8 mouse cellular contexts compared by ENCODE assay signal in the genomic region with DNA sequence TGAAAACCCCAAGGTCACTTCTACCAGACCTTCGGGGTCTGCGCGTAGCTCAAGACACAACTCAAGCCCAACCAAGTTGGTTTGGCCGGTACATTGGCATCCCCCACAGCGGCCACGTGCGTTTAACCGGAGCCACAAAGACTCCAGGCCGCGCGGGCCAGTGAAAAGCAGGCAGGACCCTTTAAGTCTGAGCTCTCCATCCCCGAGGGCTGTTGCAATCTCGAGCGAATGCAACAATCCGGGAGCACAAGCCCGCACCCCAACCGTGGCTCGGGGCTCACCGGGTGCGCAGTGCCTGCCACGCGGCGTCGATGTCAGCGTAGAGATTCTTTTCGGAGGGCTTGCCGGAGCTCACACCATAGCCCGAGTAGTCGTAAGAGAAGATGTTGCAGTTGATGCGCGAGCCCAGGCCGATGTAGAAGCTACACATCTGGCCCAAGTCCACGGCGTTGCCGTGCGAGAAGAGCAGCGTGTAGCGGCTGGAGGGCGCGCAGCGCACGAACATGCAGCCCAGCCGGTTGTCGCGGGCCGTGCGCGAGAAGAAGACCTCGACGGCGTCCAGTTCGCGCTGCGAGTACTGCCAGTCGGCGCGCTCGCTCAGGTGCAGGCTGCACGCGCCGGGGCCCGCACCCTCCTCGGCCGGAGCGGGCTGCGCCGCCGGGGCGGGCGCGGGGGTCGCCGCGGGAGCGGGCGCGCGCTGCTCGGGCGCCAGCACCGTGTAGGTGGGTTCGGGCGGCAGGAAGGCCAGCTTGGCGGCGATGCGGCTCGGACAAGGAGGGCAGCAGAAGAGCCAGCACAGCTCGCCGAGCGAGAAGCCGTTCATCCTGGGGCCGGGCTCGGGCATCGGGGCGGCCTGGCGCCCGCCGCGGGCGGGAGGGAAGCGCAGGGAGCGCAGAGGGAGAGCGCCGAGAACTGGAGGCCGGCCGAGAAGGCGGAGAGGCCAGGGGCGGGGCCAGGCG. TPM values are rescaled to one million over a fixed set of nuclear protein-coding genes. Genes with fewer than 3 reads are reported as not detected.
DNase-seq lines count a peak whose midpoint lies in the region; ATAC-seq and TF ChIP-seq lines count a peak whose summit lies in the region.

Gene Abhd17c (minus strand): TSS at position 893 of the 959 bp plus-strand sequence.

- dilution Hi-C loops in CH12.LX (cut with MboI; ENCODE audit: extremely low pct_ligation_motif_present, extremely low pct_unique_long_range_greater_than_20kb, low sequenced_read_pairs): no loop called here

- in situ Hi-C loops in CH12.LX (cut with MboI; ENCODE audit: low pct_ligation_motif_present, low pct_unique_long_range_greater_than_20kb, low sequenced_read_pairs): loop anchor here (25.0 kb wide), 1 partner anchor 111 kb away; no protein-coding TSS in a partner anchor

- H3K9ac ChIP-seq in CH12.LX (ENCODE audit: insufficient read depth, low read depth): peak within 1 kb of the TSS; percentile 88
- peak within 1 kb of the TSS; percentile 96 for H3K9ac ChIP-seq in forebrain, embryonic 11.5 days (ENCODE audit: low read length)
- peak within 1 kb of the TSS; percentile 97 for H3K9ac ChIP-seq in heart, embryonic 15.5 days
- peak within 1 kb of the TSS; percentile 89 for H3K9ac ChIP-seq in lung, embryonic 14.5 days

- no peak; the same call in 1 of the 2 replicates for TF ChIP-seq RAD21 in CH12.LX (IDR thresholded peaks at IDR 0.05; ENCODE audit: low read depth, low read length)

- H3K9me3 ChIP-seq in CH12.LX (replicated peaks; ENCODE audit: low read length): no peaks in the 10 kb centered on the region
- H3K9me3 ChIP-seq in forebrain, embryonic 11.5 days (ENCODE audit: control insufficient read depth, low read length): no peaks in the 10 kb centered on the region
- no peaks in the 10 kb centered on the region for H3K9me3 ChIP-seq in heart, embryonic 15.5 days (replicated peaks)
- no peaks in the 10 kb centered on the region for H3K9me3 ChIP-seq in lung, embryonic 14.5 days (ENCODE audit: low read depth, low read length)

- H3K27ac ChIP-seq in CH12.LX (ENCODE audit: insufficient read depth, low read depth): peak within 1 kb of the TSS; percentile 57
- peak within 1 kb of the TSS; percentile 88 for H3K27ac ChIP-seq in forebrain, embryonic 11.5 days (ENCODE audit: low read depth, low read length)
- H3K27ac ChIP-seq in heart, embryonic 15.5 days: peak within 1 kb of the TSS; percentile 96
- peak within 1 kb of the TSS; percentile 96 for H3K27ac ChIP-seq in lung, embryonic 14.5 days (ENCODE audit: low read depth)

- no peak; the same call in 1 of the 2 replicates for TF ChIP-seq POLR2A in CH12.LX (IDR thresholded peaks at IDR 0.05; ENCODE audit: low read depth, low read length)

- H3K4me2 ChIP-seq in CH12.LX (ENCODE audit: insufficient read depth, low read depth, poor library complexity, severe bottlenecking): peak within 1 kb of the TSS; percentile 67
- peak within 1 kb of the TSS; percentile 70 for H3K4me2 ChIP-seq in forebrain, embryonic 11.5 days (ENCODE audit: low read depth, low read length, severe bottlenecking)
- H3K4me2 ChIP-seq in heart, embryonic 15.5 days: peak within 1 kb of the TSS; percentile 76
- peak within 1 kb of the TSS; percentile 78 for H3K4me2 ChIP-seq in lung, embryonic 14.5 days

- no peaks in the 10 kb centered on the region for H3K27me3 ChIP-seq in CH12.LX (replicated peaks)
- no peaks in the 10 kb centered on the region for H3K27me3 ChIP-seq in forebrain, embryonic 11.5 days (ENCODE audit: control insufficient read depth, insufficient read depth, low read length)
- no peaks in the 10 kb centered on the region for H3K27me3 ChIP-seq in heart, embryonic 15.5 days
- H3K27me3 ChIP-seq in lung, embryonic 14.5 days (ENCODE audit: insufficient read depth, low read length): no peaks in the 10 kb centered on the region

- H3K79me2 ChIP-seq in CH12.LX (replicated peaks; ENCODE audit: control insufficient read depth, extremely low read depth, insufficient read depth, poor library complexity, severe bottlenecking): peaks cover 45% of the 10 kb centered on the region

- H3K4me1 ChIP-seq in CH12.LX (ENCODE audit: control insufficient read depth in 1 of 2, insufficient read depth in 2 of 2): peaks cover 14 to 41% of the 10 kb centered on the region in 2 experiments
- peaks cover 2% of the 10 kb centered on the region; the same call in 1 of the 2 replicates for H3K4me1 ChIP-seq in forebrain, embryonic 11.5 days (replicated peaks; ENCODE audit: control insufficient read depth, insufficient read depth, low read length)
- peaks cover 45% of the 10 kb centered on the region for H3K4me1 ChIP-seq in heart, embryonic 15.5 days (replicated peaks)
- H3K4me1 ChIP-seq in lung, embryonic 14.5 days (ENCODE audit: insufficient read depth): peaks cover 14% of the 10 kb centered on the region

- under 1% methylated on average over 99 of the region's 109 CpGs for WGBS in forebrain, embryonic 11.5 days
- under 1% methylated on average over 101 of the region's 109 CpGs for WGBS in heart, embryonic 15.5 days
- WGBS in lung, embryonic 14.5 days: under 1% methylated on average over 105 of the region's 109 CpGs

- DNase-seq in CH12.LX (ENCODE audit: extremely low read depth): peak; percentile 44
- DNase-seq in brain, adult 2 months (ENCODE audit: low read depth, low spot score): peak; percentile 60
- peak; percentile 79 for DNase-seq in forebrain, embryonic 11.5 days (ENCODE audit: low spot score)
- DNase-seq in kidney, postnatal 25 days: peak; percentile 48 to 80
- peak; percentile 79 for DNase-seq in lung, embryonic 14.5 days
- peak; percentile 30 for DNase-seq in ovary, adult 18-20 months (ENCODE audit: low spot score)
- DNase-seq in thymus, postnatal 0 days (ENCODE audit: low spot score): peak; percentile 54

- H3K4me3 ChIP-seq in CH12.LX (replicated peaks in 1 of 3; ENCODE audit: low read depth in 2 of 3, low read length in 2 of 3, poor library complexity in 1 of 3): peak within 1 kb of the TSS; percentile 83 to 98 (median 93)
- peak within 1 kb of the TSS; percentile 84 for H3K4me3 ChIP-seq in forebrain, embryonic 11.5 days (ENCODE audit: low read depth, low read length)
- peak within 1 kb of the TSS; percentile 95 for H3K4me3 ChIP-seq in heart, embryonic 15.5 days
- peak within 1 kb of the TSS; percentile 90 for H3K4me3 ChIP-seq in lung, embryonic 14.5 days (ENCODE audit: low read depth, low read length)

- peak; percentile 66 for ATAC-seq in forebrain, embryonic 11.5 days (replicated peaks; ENCODE audit: low FRiP score)
- peak; percentile 65 for ATAC-seq in heart, embryonic 15.5 days (replicated peaks; ENCODE audit: insufficient number of reproducible peaks, insufficient read depth, low FRiP score, low read depth)
- peak; percentile 76 for ATAC-seq in lung, embryonic 14.5 days (ENCODE audit: insufficient read depth)

- 0 out of 4 replicates have a peak, but pooled peaks of 1 of the 2 experiments have one; percentile 1 for TF ChIP-seq CTCF in CH12.LX (conservative IDR thresholded peaks at IDR 0.05 in 1 of 2, IDR thresholded peaks at IDR 0.05 in 1 of 2; ENCODE audit: low read depth in 2 of 2, low read length in 2 of 2)
- TF ChIP-seq CTCF in lung, embryonic 14.5 days (IDR thresholded peaks at IDR 0.05; ENCODE audit: low read depth): no peak

- H3K36me3 ChIP-seq in CH12.LX (replicated peaks in 1 of 2; ENCODE audit: control insufficient read depth in 1 of 2, insufficient read depth in 1 of 2, low read length in 1 of 2): peaks cover 2 to 26% of the 10 kb centered on the region in 2 experiments
- H3K36me3 ChIP-seq in forebrain, embryonic 11.5 days (ENCODE audit: control insufficient read depth, insufficient read depth, low read length): peaks cover 3% of the 10 kb centered on the region; the same call in 1 of the 2 replicates
- no peaks in the 10 kb centered on the region for H3K36me3 ChIP-seq in heart, embryonic 15.5 days
- 0 out of 2 replicates have a peak, but pooled peaks cover 6% of the 10 kb centered on the region for H3K36me3 ChIP-seq in lung, embryonic 14.5 days (ENCODE audit: insufficient read depth)

- no peak for TF ChIP-seq EP300 in CH12.LX (IDR thresholded peaks at IDR 0.05; ENCODE audit: low read length)

TF ChIP-seq in CH12.LX, 34 proteins besides CTCF, POLR2A, EP300 and RAD21:
- peak; percentile 78 for TF ChIP-seq UBTF (IDR thresholded peaks at IDR 0.05; ENCODE audit: low read depth, low read length)
- peak; percentile 32; the same call in 1 of the 2 replicates for TF ChIP-seq ZMIZ1 (IDR thresholded peaks at IDR 0.05; ENCODE audit: low read depth, low read length)
- TF ChIP-seq USF1 (IDR thresholded peaks at IDR 0.05; ENCODE audit: low read depth, low read length): no peak
- TF ChIP-seq TBP (conservative IDR thresholded peaks at IDR 0.05; ENCODE audit: low read depth, low read length): 0 out of 2 replicates have a peak, but pooled peaks have one; percentile 42
- TF ChIP-seq SIN3A (IDR thresholded peaks at IDR 0.05; ENCODE audit: low read length): peak; percentile 79
- TF ChIP-seq MYC (IDR thresholded peaks at IDR 0.05; ENCODE audit: low read depth, low read length): peak; percentile 93
- TF ChIP-seq MXI1 (IDR thresholded peaks at IDR 0.05; ENCODE audit: low read depth, low read length): peak; percentile 93
- TF ChIP-seq MAFK (IDR thresholded peaks at IDR 0.05; ENCODE audit: insufficient replicate concordance, low read length): no peak
- 0 out of 2 replicates have a peak, but pooled peaks have one; percentile 1 for TF ChIP-seq CHD2 (IDR thresholded peaks at IDR 0.05; ENCODE audit: low read length)
- TF ChIP-seq MAZ (IDR thresholded peaks at IDR 0.05; ENCODE audit: low read depth, low read length): no peak
- peak; percentile 93 for TF ChIP-seq MAX (IDR thresholded peaks at IDR 0.05; ENCODE audit: low read length)

RNA-seq across cellular contexts. Expression of gene Abhd17c, which starts in this region (rescaled TPM):
- total RNA-seq in CH12.LX (2012; rRNA removed) (34.0 and 35.3 TPM in 2 replicates), CH12.LX (2014; rRNA removed) (40.4 and 41.8 TPM in 2 replicates)
- 36.1 and 44.0 TPM in 2 replicates for polyA plus RNA-seq in CH12.LX (2012; ENCODE audit: insufficient read length, low read depth)
- polyA plus RNA-seq in forebrain, embryonic 11.5 days (2014; fragmentation: Nextera tagmentation; extraction: Ambion mirVana): 71.3 and 77.7 TPM in 2 replicates
- polyA plus RNA-seq in heart, embryonic 15.5 days (2015; fragmentation: Nextera tagmentation; extraction: Ambion mirVana): 58.4 and 58.7 TPM in 2 replicates
- polyA plus RNA-seq in lung, embryonic 14.5 days (2014; fragmentation: Nextera tagmentation; extraction: Ambion mirVana): 75.6 and 87.8 TPM in 2 replicates
- polyA plus RNA-seq in thymus, postnatal 0 days (2015; fragmentation: Nextera tagmentation; extraction: Ambion mirVana): 38.6 and 46.5 TPM in 2 replicates

Comparison
In these comparisons a context has a peak if more than half of its experiments do, and no peak if none do; other contexts are left out.
1. Peak in every context shown above with its lines: DNase-seq, ATAC-seq, H3K4me3 ChIP-seq and H3K27ac ChIP-seq.